In genomic region chr9:37013565-37013964, GRCm38 (mm10) we compare ENCODE assay signal across 10 mouse cellular contexts.
DNase-seq lines count a peak whose midpoint lies in the region; ATAC-seq lines count a peak whose summit lies in the region.
"Had no signal": no experiment of that assay in that cellular context is flagged by ENCODE, and none has a peak within 500 bp of the region (broad histone marks: within the 10 kb centered on the region; RNA-seq: fewer than 3 reads in every experiment).

No protein-coding gene starts in this region.

- peaks cover 22% of the 10 kb centered on the region for H3K4me1 ChIP-seq in forebrain, embryonic 16.5 days (replicated peaks; ENCODE audit: control insufficient read depth, insufficient read depth, low read length)
- H3K4me1 ChIP-seq in hindbrain, embryonic 12.5 days: peaks cover 35% of the 10 kb centered on the region

- no peaks in the 10 kb centered on the region for H3K36me3 ChIP-seq in forebrain, embryonic 16.5 days (ENCODE audit: control insufficient read depth, insufficient read depth)
- no peaks in the 10 kb centered on the region for H3K36me3 ChIP-seq in hindbrain, embryonic 12.5 days

- no peaks in the 10 kb centered on the region for H3K27me3 ChIP-seq in forebrain, embryonic 16.5 days (replicated peaks; ENCODE audit: control insufficient read depth, insufficient read depth, low read length)
- H3K27me3 ChIP-seq in hindbrain, embryonic 12.5 days: no peaks in the 10 kb centered on the region

- no peak overlapping the region for H3K4me3 ChIP-seq in forebrain, embryonic 16.5 days (replicated peaks; ENCODE audit: low read length)
- no peak overlapping the region for H3K4me3 ChIP-seq in hindbrain, embryonic 12.5 days

- H3K27ac ChIP-seq in forebrain, embryonic 16.5 days (ENCODE audit: low read length): peak overlapping the region; percentile 19; the same call in 1 of the 2 replicates
- H3K27ac ChIP-seq in hindbrain, embryonic 12.5 days: peak overlapping the region; percentile 40; the same call in 1 of the 2 replicates
- H3K27ac ChIP-seq: liver, embryonic 14.5 days had no signal

- no peak overlapping the region for H3K9ac ChIP-seq in forebrain, embryonic 16.5 days (replicated peaks; ENCODE audit: low read depth, low read length)
- no peak overlapping the region for H3K9ac ChIP-seq in hindbrain, embryonic 12.5 days
- H3K9ac ChIP-seq: liver, embryonic 14.5 days had no signal

- H3K4me2 ChIP-seq in forebrain, embryonic 16.5 days (ENCODE audit: low read length): no peak overlapping the region
- no peak overlapping the region for H3K4me2 ChIP-seq in hindbrain, embryonic 12.5 days (replicated peaks)

- H3K9me3 ChIP-seq in forebrain, embryonic 16.5 days (ENCODE audit: control insufficient read depth, low read length): no peaks in the 10 kb centered on the region
- H3K9me3 ChIP-seq in hindbrain, embryonic 12.5 days (replicated peaks): no peaks in the 10 kb centered on the region

- WGBS in forebrain, embryonic 16.5 days: 19% methylated on average over 8 of the region's 8 CpGs
- 40% methylated on average over 8 of the region's 8 CpGs for whole genome bisulfite sequencing in hindbrain, embryonic 12.5 days

- peak; percentile 27 for DNase-seq in retina, postnatal 1 day
- DNase-seq in retina, embryonic 14.5 days (ENCODE audit: low spot score): no peak
- DNase-seq in yolk sac, embryonic 10.5 days (ENCODE audit: low spot score): peak; percentile 19
- DNase-seq in thymus, postnatal 10 days (ENCODE audit: low spot score in 2 of 2): no peak
- no peak for DNase-seq in gastrocnemius, postnatal 4 days (ENCODE audit: low spot score in 2 of 2)
- DNase-seq: adrenal gland, postnatal 36 days; gastrocnemius, postnatal 25 days had no signal

- peak; percentile 76 for ATAC-seq in forebrain, embryonic 16.5 days
- no peak for ATAC-seq in hindbrain, embryonic 12.5 days (ENCODE audit: low FRiP score)

Comparison
In these comparisons a context has a peak if more than half of its experiments do, and no peak if none do; other contexts are left out.
1. DNase-seq: peak in retina, postnatal 1 day (single experiment) and yolk sac, embryonic 10.5 days (single experiment); none in retina, embryonic 14.5 days (single experiment), thymus, postnatal 10 days (0 of 2) and gastrocnemius, postnatal 4 days (0 of 2).